Mouse (Mus musculus) erythroblast, adult 5-6 weeks (primary cell): ENCODE results near the gene Dnph1. TPM values are rescaled to one million over a fixed set of nuclear protein-coding genes. Genes with fewer than 3 reads are reported as not detected.
A peak's percentile ranks its signal among the peaks of the same experiment; 100 is the strongest.

Experiments
- ATAC-seq: replicated peaks from 2 replicates; pipeline ENCODE4 v1.8.0; 2016; ENCODE audit warnings: moderate number of reproducible peaks, mild to moderate bottlenecking, moderate TSS enrichment, inconsistent platforms; ENCODE audit not compliant: poor library complexity, low FRiP score, severe bottlenecking
- total RNA-seq, 2 experiments: library from RNA; stranded (forward) in 1 of 2; stranded (reverse) in 1 of 2; fragments of 150-400 nt in 1 of 2; fragments of 200-764, 138-1000 nt in 1 of 2; gene quantifications; 2 replicates each; pipeline versions ENCODE4 v1.2.3 to v1.2.4; 2015 to 2017; ENCODE audit warnings: low replicate concordance in 2 of 2

The Dnph1 gene
- total RNA-seq, 2 experiments from 2014 or later = 3.3 to 4.0 TPM

DNA sequence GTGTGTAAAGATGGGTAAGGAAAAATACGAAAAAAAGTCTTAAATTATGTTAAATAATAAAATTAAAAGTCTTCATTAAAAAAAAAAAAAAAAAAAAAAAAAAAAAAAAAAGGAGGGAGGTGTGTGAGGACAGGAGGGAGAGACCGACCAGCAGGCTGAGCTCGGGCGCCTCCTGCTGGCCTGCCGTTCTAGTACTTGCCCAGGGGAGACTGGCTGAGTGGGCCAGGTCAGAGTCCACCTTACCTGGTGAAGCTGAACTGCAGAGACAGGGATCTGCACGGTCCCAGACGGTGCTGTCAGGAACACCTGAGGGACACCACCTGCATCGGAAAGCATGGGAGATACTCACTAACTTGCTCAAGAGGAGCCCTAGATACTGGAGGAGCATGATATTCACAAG lies 52.7 kb downstream of the Dnph1 start:
- ATAC-seq = peak; percentile 62; the same call in 1 of the 2 replicates

Other genes starting within 250 kb of the Dnph1 start
- 14.8 and 18.8 TPM in 2 replicates for gene Polr1c, start 248.7 kb upstream of the Dnph1 start, total RNA-seq (2015; ENCODE audit: low replicate concordance)
- gene Polr1c, start 248.7 kb upstream of the Dnph1 start, total RNA-seq (2017; ENCODE audit: low replicate concordance) = 9.6 and 15.1 TPM in 2 replicates
- 15.4 and 42.8 TPM in 2 replicates for gene Yipf3, start 248.6 kb upstream of the Dnph1 start, total RNA-seq (2015; ENCODE audit: low replicate concordance)
- 22.7 and 29.7 TPM in 2 replicates for gene Yipf3, start 248.6 kb upstream of the Dnph1 start, total RNA-seq (2017; ENCODE audit: low replicate concordance)
- gene Lrrc73, start 243.2 kb upstream of the Dnph1 start, total RNA-seq (2015; ENCODE audit: low replicate concordance) = 0.42 TPM in 1 of 2 replicates, not detected in the other
- 0.42 and 1.4 TPM in 2 replicates for gene Lrrc73, start 243.2 kb upstream of the Dnph1 start, total RNA-seq (2017; ENCODE audit: low replicate concordance)
- gene Tjap1, start 213.7 kb upstream of the Dnph1 start, total RNA-seq (2015; ENCODE audit: low replicate concordance) = 4.0 and 23.1 TPM in 2 replicates
- 12.3 and 28.2 TPM in 2 replicates for gene Tjap1, start 213.7 kb upstream of the Dnph1 start, total RNA-seq (2017; ENCODE audit: low replicate concordance)
- not detected in 2 replicates for gene Dlk2, start 199.3 kb upstream of the Dnph1 start, total RNA-seq (2015; ENCODE audit: low replicate concordance)
- gene Dlk2, start 199.3 kb upstream of the Dnph1 start, total RNA-seq (2017; ENCODE audit: low replicate concordance) = not detected in 2 replicates
- gene Abcc10, start 168.4 kb upstream of the Dnph1 start, total RNA-seq (2015; ENCODE audit: low replicate concordance) = 0.84 and 2.5 TPM in 2 replicates
- gene Abcc10, start 168.4 kb upstream of the Dnph1 start, total RNA-seq (2017; ENCODE audit: low replicate concordance) = 0.51 and 1.1 TPM in 2 replicates
- gene Zfp318, start 113.0 kb upstream of the Dnph1 start, total RNA-seq (2015; ENCODE audit: low replicate concordance) = 3.6 and 5.6 TPM in 2 replicates
- gene Zfp318, start 113.0 kb upstream of the Dnph1 start, total RNA-seq (2017; ENCODE audit: low replicate concordance) = 3.9 and 4.7 TPM in 2 replicates
- gene Crip3, start 67.8 kb upstream of the Dnph1 start, total RNA-seq (2015; ENCODE audit: low replicate concordance) = not detected in 2 replicates
- not detected in 2 replicates for gene Crip3, start 67.8 kb upstream of the Dnph1 start, total RNA-seq (2017; ENCODE audit: low replicate concordance)
- not detected in 2 replicates for gene Slc22a7, start 58.3 kb upstream of the Dnph1 start, total RNA-seq (2015; ENCODE audit: low replicate concordance)
- not detected in 2 replicates for gene Slc22a7, start 58.3 kb upstream of the Dnph1 start, total RNA-seq (2017; ENCODE audit: low replicate concordance)
- gene Ttbk1, start 9.0 kb upstream of the Dnph1 start, total RNA-seq (2015; ENCODE audit: low replicate concordance) = not detected in 2 replicates
- not detected in 2 replicates for gene Ttbk1, start 9.0 kb upstream of the Dnph1 start, total RNA-seq (2017; ENCODE audit: low replicate concordance)
- gene Cul9, start 49.7 kb downstream of the Dnph1 start, total RNA-seq (2015; ENCODE audit: low replicate concordance) = 1.3 TPM in 1 of 2 replicates, not detected in the other
- gene Cul9, start 49.7 kb downstream of the Dnph1 start, total RNA-seq (2017; ENCODE audit: low replicate concordance) = 3.3 and 4.5 TPM in 2 replicates
- gene Srf, start 59.5 kb downstream of the Dnph1 start, total RNA-seq (2015; ENCODE audit: low replicate concordance) = 7.3 and 11.5 TPM in 2 replicates
- gene Srf, start 59.5 kb downstream of the Dnph1 start, total RNA-seq (2017; ENCODE audit: low replicate concordance) = 6.0 and 7.8 TPM in 2 replicates
- not detected in 2 replicates for gene Ptk7, start 132.8 kb downstream of the Dnph1 start, total RNA-seq (2015; ENCODE audit: low replicate concordance)
- not detected in 2 replicates for gene Ptk7, start 132.8 kb downstream of the Dnph1 start, total RNA-seq (2017; ENCODE audit: low replicate concordance)
- gene Klc4, start 149.3 kb downstream of the Dnph1 start, total RNA-seq (2015; ENCODE audit: low replicate concordance) = 0.38 and 1.3 TPM in 2 replicates
- gene Klc4, start 149.3 kb downstream of the Dnph1 start, total RNA-seq (2017; ENCODE audit: low replicate concordance) = 7.7 and 12.0 TPM in 2 replicates
- 35.5 and 61.9 TPM in 2 replicates for gene Mrpl2, start 149.5 kb downstream of the Dnph1 start, total RNA-seq (2015; ENCODE audit: low replicate concordance)
- gene Mrpl2, start 149.5 kb downstream of the Dnph1 start, total RNA-seq (2017; ENCODE audit: low replicate concordance) = 19.5 and 41.6 TPM in 2 replicates
- 1.9 and 3.8 TPM in 2 replicates for gene Cul7, start 153.6 kb downstream of the Dnph1 start, total RNA-seq (2015; ENCODE audit: low replicate concordance)
- gene Cul7, start 153.6 kb downstream of the Dnph1 start, total RNA-seq (2017; ENCODE audit: low replicate concordance) = 0.68 and 1.1 TPM in 2 replicates
- gene Rrp36, start 177.6 kb downstream of the Dnph1 start, total RNA-seq (2015; ENCODE audit: low replicate concordance) = 2.1 and 7.9 TPM in 2 replicates
- gene Rrp36, start 177.6 kb downstream of the Dnph1 start, total RNA-seq (2017; ENCODE audit: low replicate concordance) = 7.7 and 11.3 TPM in 2 replicates
- gene Mea1, start 182.1 kb downstream of the Dnph1 start, total RNA-seq (2015; ENCODE audit: low replicate concordance) = 8.6 and 16.7 TPM in 2 replicates
- gene Mea1, start 182.1 kb downstream of the Dnph1 start, total RNA-seq (2017; ENCODE audit: low replicate concordance) = 15.1 and 24.5 TPM in 2 replicates
- 5.9 and 16.9 TPM in 2 replicates for gene Klhdc3, start 184.2 kb downstream of the Dnph1 start, total RNA-seq (2015; ENCODE audit: low replicate concordance)
- gene Klhdc3, start 184.2 kb downstream of the Dnph1 start, total RNA-seq (2017; ENCODE audit: low replicate concordance) = 4.1 and 5.2 TPM in 2 replicates
- 5.4 and 9.2 TPM in 2 replicates for gene Ppp2r5d, start 208.4 kb downstream of the Dnph1 start, total RNA-seq (2015; ENCODE audit: low replicate concordance)
- gene Ppp2r5d, start 208.4 kb downstream of the Dnph1 start, total RNA-seq (2017; ENCODE audit: low replicate concordance) = 7.4 and 10.9 TPM in 2 replicates
- gene Pex6, start 214.8 kb downstream of the Dnph1 start, total RNA-seq (2015; ENCODE audit: low replicate concordance) = 1.9 and 3.8 TPM in 2 replicates
- 2.8 and 3.9 TPM in 2 replicates for gene Pex6, start 214.8 kb downstream of the Dnph1 start, total RNA-seq (2017; ENCODE audit: low replicate concordance)
- not detected in 2 replicates for gene Gnmt, start 232.5 kb downstream of the Dnph1 start, total RNA-seq (2015; ENCODE audit: low replicate concordance)
- gene Gnmt, start 232.5 kb downstream of the Dnph1 start, total RNA-seq (2017; ENCODE audit: low replicate concordance) = not detected in 2 replicates